Mouse (Mus musculus) bone marrow macrophage, adult 2 months (primary cell): ENCODE measurements around the gene Tmem125.

Source experiments
- CTCF ChIP-seq: IDR thresholded peaks from 2 replicates; pipeline ENCODE4 v1.5.1; 2012; ENCODE audit warnings: low read depth, mild to moderate bottlenecking, low read length, moderate library complexity
- POLR2A ChIP-seq: IDR thresholded peaks from 2 replicates; pipeline ENCODE4 v1.6.1; 2012; ENCODE audit warnings: mild to moderate bottlenecking, low read depth, low read length, borderline replicate concordance

GRCm38 (mm10) chr4:118544441-118545127, 740 bp upstream of the Tmem125 start:
- TF ChIP-seq POLR2A = no peak
- no peak for TF ChIP-seq CTCF
